Mouse (Mus musculus): ENCODE results near the gene Tbcd.

DNA sequence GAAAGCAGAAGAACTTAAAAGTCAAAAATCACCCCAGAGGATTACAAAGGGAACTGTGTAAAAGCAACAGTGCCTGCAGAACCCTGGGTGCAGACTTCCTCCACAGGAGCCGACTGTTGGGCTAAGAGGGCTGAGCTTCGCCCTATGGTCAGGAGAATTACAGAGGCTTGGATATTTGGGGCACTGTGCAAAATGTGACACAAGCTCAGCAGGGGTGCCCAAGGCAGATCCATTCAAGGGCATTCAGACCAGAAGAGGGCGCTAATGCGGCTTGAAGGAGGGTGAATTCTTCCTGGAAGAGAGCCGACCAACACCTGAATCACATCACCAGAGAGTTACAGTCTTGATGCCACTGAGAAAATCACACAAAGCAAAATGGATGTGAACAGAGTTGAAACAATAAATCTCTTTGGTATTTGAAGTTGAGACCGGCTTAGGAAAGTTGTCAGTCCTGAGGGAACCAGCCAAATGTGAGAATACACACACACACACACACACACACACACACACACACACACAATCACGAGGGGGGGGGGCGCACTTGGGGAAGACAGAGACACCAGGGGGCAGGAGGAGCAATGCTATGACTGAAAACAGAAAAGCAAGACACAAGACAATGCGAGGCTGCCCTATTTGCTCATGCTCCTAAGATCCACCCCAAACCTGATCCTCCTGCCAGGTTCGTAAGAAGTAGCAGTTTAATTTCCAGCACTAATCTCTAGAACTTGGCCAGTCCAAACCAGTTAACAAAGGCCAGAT is 201.0 kb downstream of the Tbcd start:
- TF ChIP-seq HCFC1 (IDR thresholded peaks at IDR 0.05; ENCODE audit: borderline replicate concordance, insufficient read depth, low read length) (no peak), CHD2 (IDR thresholded peaks at IDR 0.05; ENCODE audit: low read depth, low read length) (no peak), MAFK (IDR thresholded peaks at IDR 0.05; ENCODE audit: insufficient read depth, low read depth, low read length) (no peak)

Measured in ES-E14 (cell line).